ENCODE assay signal across 31 mouse cellular contexts in genomic region chr1:179055760-179056159, GRCm38 (mm10).
DNase-seq lines count a peak whose midpoint lies in the region; ATAC-seq and TF ChIP-seq lines count a peak whose summit lies in the region.
"Had no signal": no experiment of that assay in that cellular context is flagged by ENCODE, and none has a peak within 500 bp of the region (broad histone marks: within the 10 kb centered on the region; RNA-seq: fewer than 3 reads in every experiment).

No protein-coding gene starts in this region.

- DNase-seq in heart, embryonic 10.5 days (ENCODE audit: low spot score) = no peak
- DNase-seq in heart, adult 9 months (ENCODE audit: low spot score in 2 of 2) = no peak
- DNase-seq in liver, embryonic 14.5 days (ENCODE audit: low read depth in 3 of 3, low spot score in 3 of 3) = peak; percentile 42 to 53 (median 44)
- DNase-seq in thymus, postnatal 14 days = no peak
- DNase-seq in ovary, postnatal 36 days (ENCODE audit: low spot score) = no peak
- no peak for DNase-seq in forebrain, postnatal 0 days
- no peak for DNase-seq in gastrocnemius, adult 8-10 months (ENCODE audit: low spot score in 2 of 2)
- DNase-seq: adrenal gland, adult 2 months; cerebellum, adult 2 months; gastrocnemius, adult 2 months; heart, postnatal 10 days; kidney, adult 9 months; kidney, postnatal 14 days; lung, embryonic 14.5 days; lung, postnatal 36 days; right cerebral cortex, adult 18-20 months; right cerebral cortex, postnatal 4 days; thymus, adult 18-20 months; thymus, postnatal 4 days had no signal

- peak; percentile 63 for TF ChIP-seq EP300 in liver, embryonic 14.5 days (IDR thresholded peaks at IDR 0.05; ENCODE audit: low read depth)

- 51% methylated on average over 3 of the region's 3 CpGs for WGBS in heart, embryonic 10.5 days
- 7% methylated on average over 3 of the region's 3 CpGs for WGBS in liver, embryonic 14.5 days (ENCODE audit: insufficient replicate concordance)
- 88% methylated on average over 3 of the region's 3 CpGs for WGBS in forebrain, postnatal 0 days

- no peak overlapping the region for H3K9ac ChIP-seq in liver, embryonic 14.5 days (replicated peaks)
- H3K9ac ChIP-seq in forebrain, postnatal 0 days = no peak overlapping the region
- H3K9ac ChIP-seq: embryonic facial prominence, embryonic 15.5 days; heart, embryonic 12.5 days; limb, embryonic 13.5 days; lung, embryonic 14.5 days; neural tube, embryonic 13.5 days had no signal

- H3K4me2 ChIP-seq in liver, embryonic 14.5 days (ENCODE audit: low read depth) = peak overlapping the region; percentile 15; the same call in 1 of the 2 replicates
- H3K4me2 ChIP-seq in forebrain, postnatal 0 days (ENCODE audit: low read depth) = no peak overlapping the region
- H3K4me2 ChIP-seq: embryonic facial prominence, embryonic 15.5 days; heart, embryonic 12.5 days; limb, embryonic 13.5 days; lung, embryonic 14.5 days; neural tube, embryonic 13.5 days had no signal

- peaks cover 34% of the 10 kb centered on the region for H3K4me1 ChIP-seq in heart, embryonic 10.5 days
- peaks cover 9 to 24% of the 10 kb centered on the region in 2 experiments for H3K4me1 ChIP-seq in liver, embryonic 14.5 days (replicated peaks; ENCODE audit: control insufficient read depth in 2 of 2, insufficient read depth in 2 of 2, low read length in 1 of 2)
- 0 out of 2 replicates have a peak, but pooled peaks cover 2% of the 10 kb centered on the region for H3K4me1 ChIP-seq in forebrain, postnatal 0 days (ENCODE audit: insufficient read depth)

- no peaks in the 10 kb centered on the region for H3K27me3 ChIP-seq in heart, embryonic 10.5 days (ENCODE audit: insufficient read depth, poor library complexity, severe bottlenecking)
- H3K27me3 ChIP-seq in liver, embryonic 14.5 days (ENCODE audit: control insufficient read depth, insufficient read depth, low read length) = no peaks in the 10 kb centered on the region
- H3K27me3 ChIP-seq in forebrain, postnatal 0 days (ENCODE audit: insufficient read depth, low read length) = no peaks in the 10 kb centered on the region
- H3K27me3 ChIP-seq: embryonic facial prominence, embryonic 15.5 days; heart, embryonic 12.5 days; limb, embryonic 13.5 days had no signal

- no peaks in the 10 kb centered on the region for H3K9me3 ChIP-seq in heart, embryonic 10.5 days
- H3K9me3 ChIP-seq in liver, embryonic 14.5 days (ENCODE audit: control insufficient read depth, low read length) = no peaks in the 10 kb centered on the region
- no peaks in the 10 kb centered on the region for H3K9me3 ChIP-seq in forebrain, postnatal 0 days (ENCODE audit: low read length)
- H3K9me3 ChIP-seq: embryonic facial prominence, embryonic 15.5 days; forebrain, embryonic 10.5 days; heart, embryonic 12.5 days; hindbrain, embryonic 10.5 days; limb, embryonic 13.5 days; midbrain, embryonic 10.5 days; neural tube, embryonic 13.5 days had no signal

- no peaks in the 10 kb centered on the region for H3K36me3 ChIP-seq in heart, embryonic 10.5 days
- H3K36me3 ChIP-seq in liver, embryonic 14.5 days (replicated peaks; ENCODE audit: control insufficient read depth, insufficient read depth, low read depth) = no peaks in the 10 kb centered on the region
- H3K36me3 ChIP-seq in forebrain, postnatal 0 days (ENCODE audit: insufficient read depth) = no peaks in the 10 kb centered on the region
- H3K36me3 ChIP-seq: embryonic facial prominence, embryonic 15.5 days; forebrain, embryonic 10.5 days; heart, embryonic 12.5 days; hindbrain, embryonic 10.5 days; limb, embryonic 13.5 days; midbrain, embryonic 10.5 days; neural tube, embryonic 13.5 days had no signal

- H3K4me3 ChIP-seq in heart, embryonic 10.5 days = no peak overlapping the region
- H3K4me3 ChIP-seq in liver, embryonic 14.5 days (ENCODE audit: insufficient read depth in 1 of 2, low read depth in 2 of 2, low read length in 2 of 2) = no peak overlapping the region
- H3K4me3 ChIP-seq in forebrain, postnatal 0 days (ENCODE audit: low read depth, low read length) = no peak overlapping the region
- H3K4me3 ChIP-seq: embryonic facial prominence, embryonic 15.5 days; forebrain, embryonic 10.5 days; gastrocnemius, adult 2 months; heart, embryonic 12.5 days; hindbrain, embryonic 10.5 days; limb, embryonic 13.5 days; midbrain, embryonic 10.5 days; myocyte; neural tube, embryonic 13.5 days had no signal

- no peak for TF ChIP-seq CTCF in liver, embryonic 14.5 days (IDR thresholded peaks at IDR 0.05; ENCODE audit: low read depth)
- TF ChIP-seq CTCF in forebrain, postnatal 0 days (IDR thresholded peaks at IDR 0.05; ENCODE audit: low read depth) = no peak

- ATAC-seq in erythroid progenitor cell, adult 5-6 weeks (replicated peaks; ENCODE audit: low FRiP score, poor library complexity, severe bottlenecking) = peak; percentile 70; the same call in 1 of the 2 replicates
- peak; percentile 79 for ATAC-seq in liver, embryonic 14.5 days (ENCODE audit: insufficient read depth)
- ATAC-seq in forebrain, postnatal 0 days = no peak
- ATAC-seq: hindbrain, postnatal 0 days; intestine, embryonic 16.5 days; midbrain, embryonic 16.5 days had no signal

- peak overlapping the region; percentile 70; the same call in 1 of the 2 replicates for H3K27ac ChIP-seq in heart, embryonic 10.5 days
- H3K27ac ChIP-seq in liver, embryonic 14.5 days = 0 out of 2 replicates have a peak overlapping the region, but pooled peaks have one; percentile 25
- H3K27ac ChIP-seq in forebrain, postnatal 0 days (ENCODE audit: low read depth, low read length) = no peak overlapping the region
- H3K27ac ChIP-seq: embryonic facial prominence, embryonic 15.5 days; forebrain, embryonic 10.5 days; gastrocnemius, adult 2 months; hindbrain, embryonic 10.5 days; hindbrain, postnatal 0 days; limb, embryonic 13.5 days; midbrain, embryonic 10.5 days; neural tube, embryonic 13.5 days had no signal

Comparison
In these comparisons a context has a peak if more than half of its experiments do, and no peak if none do; other contexts are left out.
1. DNase-seq: peak in liver, embryonic 14.5 days (3 of 3); none in heart, embryonic 10.5 days (single experiment), heart, adult 9 months (0 of 2), thymus, postnatal 14 days (single experiment), ovary, postnatal 36 days (single experiment), forebrain, postnatal 0 days (single experiment) and gastrocnemius, adult 8-10 months (0 of 2).